Comparison of ENCODE assay signal across 12 mouse cellular contexts in the genomic region with DNA sequence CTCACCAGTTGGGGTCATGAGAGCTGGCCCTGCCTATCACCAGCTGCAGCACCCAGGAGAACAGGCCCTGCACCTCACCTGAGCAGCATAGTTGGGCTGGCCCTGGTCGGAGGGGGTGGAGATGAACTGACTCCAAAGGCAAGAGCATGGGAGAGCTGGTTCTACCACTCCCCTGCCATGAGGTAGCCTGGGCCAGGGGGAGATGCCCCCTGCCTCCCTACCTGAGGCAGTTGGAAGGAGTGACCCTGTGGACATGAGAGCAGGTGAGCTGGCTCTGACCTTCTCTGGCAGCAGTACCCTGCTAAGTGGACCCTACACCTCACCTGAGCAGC. TPM values are rescaled to one million over a fixed set of nuclear protein-coding genes. Genes with fewer than 3 reads are reported as not detected.
DNase-seq lines count a peak whose midpoint lies in the region; ATAC-seq lines count a peak whose summit lies in the region.
"Had no signal": no experiment of that assay in that cellular context is flagged by ENCODE, and none has a peak within 500 bp of the region (broad histone marks: within the 10 kb centered on the region; RNA-seq: fewer than 3 reads in every experiment).

No protein-coding gene starts in this region.

- peak; percentile 29; the same call in 1 of the 2 replicates for ATAC-seq in hindbrain, embryonic 12.5 days (ENCODE audit: low FRiP score)
- no peak for ATAC-seq in neural tube, embryonic 15.5 days (ENCODE audit: low FRiP score)
- peak; percentile 44; the same call in 1 of the 2 replicates for ATAC-seq in limb, embryonic 13.5 days (ENCODE audit: low FRiP score, low read depth)

- H3K36me3 ChIP-seq in hindbrain, embryonic 12.5 days: no peaks in the 10 kb centered on the region
- H3K36me3 ChIP-seq in hindbrain, embryonic 10.5 days: 0 out of 2 replicates have a peak, but pooled peaks cover 8% of the 10 kb centered on the region
- peaks cover 4% of the 10 kb centered on the region; the same call in 1 of the 2 replicates for H3K36me3 ChIP-seq in neural tube, embryonic 15.5 days
- H3K36me3 ChIP-seq in limb, embryonic 13.5 days: no peaks in the 10 kb centered on the region
- H3K36me3 ChIP-seq: forebrain, embryonic 12.5 days had no signal

- H3K27me3 ChIP-seq in hindbrain, embryonic 12.5 days: no peaks in the 10 kb centered on the region
- no peaks in the 10 kb centered on the region for H3K27me3 ChIP-seq in hindbrain, embryonic 10.5 days (ENCODE audit: insufficient read depth, poor library complexity, severe bottlenecking)
- no peaks in the 10 kb centered on the region for H3K27me3 ChIP-seq in neural tube, embryonic 15.5 days (replicated peaks)
- H3K27me3 ChIP-seq in limb, embryonic 13.5 days: no peaks in the 10 kb centered on the region
- H3K27me3 ChIP-seq: CH12.LX; forebrain, embryonic 12.5 days had no signal

- H3K4me2 ChIP-seq in hindbrain, embryonic 12.5 days (replicated peaks): no peak overlapping the region
- H3K4me2 ChIP-seq in neural tube, embryonic 15.5 days: no peak overlapping the region
- H3K4me2 ChIP-seq in limb, embryonic 13.5 days (replicated peaks): no peak overlapping the region
- H3K4me2 ChIP-seq: forebrain, embryonic 12.5 days had no signal

- no peak overlapping the region for H3K27ac ChIP-seq in hindbrain, embryonic 12.5 days
- no peak overlapping the region for H3K27ac ChIP-seq in hindbrain, embryonic 10.5 days
- H3K27ac ChIP-seq in neural tube, embryonic 15.5 days (replicated peaks): no peak overlapping the region
- H3K27ac ChIP-seq in limb, embryonic 13.5 days: no peak overlapping the region
- H3K27ac ChIP-seq: forebrain, embryonic 12.5 days had no signal

- no peaks in the 10 kb centered on the region for H3K9me3 ChIP-seq in hindbrain, embryonic 12.5 days (replicated peaks)
- H3K9me3 ChIP-seq in hindbrain, embryonic 10.5 days: no peaks in the 10 kb centered on the region
- H3K9me3 ChIP-seq in neural tube, embryonic 15.5 days (replicated peaks): no peaks in the 10 kb centered on the region
- no peaks in the 10 kb centered on the region for H3K9me3 ChIP-seq in limb, embryonic 13.5 days
- H3K9me3 ChIP-seq: forebrain, embryonic 12.5 days had no signal

- no peak overlapping the region for H3K9ac ChIP-seq in hindbrain, embryonic 12.5 days
- H3K9ac ChIP-seq in neural tube, embryonic 15.5 days (replicated peaks): no peak overlapping the region
- no peak overlapping the region for H3K9ac ChIP-seq in limb, embryonic 13.5 days
- H3K9ac ChIP-seq: forebrain, embryonic 12.5 days had no signal

- no peak for DNase-seq in hindbrain, embryonic 10.5 days (ENCODE audit: low spot score)
- peak; percentile 9 for DNase-seq in neural tube, embryonic 10.5 days (ENCODE audit: extremely low spot score, low spot score)
- no peak for DNase-seq in right cerebral cortex, adult 18-20 months
- no peak for DNase-seq in adrenal gland, adult 2 months
- DNase-seq: cerebellum, postnatal 36 days; gastrocnemius, postnatal 14 days; layer of hippocampus, adult 9-11 months had no signal

- no peaks in the 10 kb centered on the region for H3K4me1 ChIP-seq in hindbrain, embryonic 12.5 days
- H3K4me1 ChIP-seq in hindbrain, embryonic 10.5 days (replicated peaks): 0 out of 2 replicates have a peak, but pooled peaks cover 3% of the 10 kb centered on the region
- no peaks in the 10 kb centered on the region for H3K4me1 ChIP-seq in neural tube, embryonic 15.5 days
- no peaks in the 10 kb centered on the region for H3K4me1 ChIP-seq in limb, embryonic 13.5 days
- H3K4me1 ChIP-seq: forebrain, embryonic 12.5 days had no signal

- H3K4me3 ChIP-seq in hindbrain, embryonic 12.5 days: no peak overlapping the region
- H3K4me3 ChIP-seq in hindbrain, embryonic 10.5 days: no peak overlapping the region
- H3K4me3 ChIP-seq in neural tube, embryonic 15.5 days (replicated peaks): no peak overlapping the region
- no peak overlapping the region for H3K4me3 ChIP-seq in limb, embryonic 13.5 days
- H3K4me3 ChIP-seq: forebrain, embryonic 12.5 days had no signal

- 100% methylated on average over 1 of the region's 1 CpGs for WGBS in hindbrain, embryonic 12.5 days
- 76% methylated on average over 1 of the region's 1 CpGs for WGBS in hindbrain, embryonic 10.5 days
- 100% methylated on average over 1 of the region's 1 CpGs for WGBS in neural tube, embryonic 15.5 days
- 70% methylated on average over 1 of the region's 1 CpGs for WGBS in limb, embryonic 13.5 days

RNA-seq across cellular contexts. Expression of a gene that starts 19.8 kb away (rescaled TPM):
- polyA plus RNA-seq in hindbrain, embryonic 12.5 days (2016; fragmentation: Nextera tagmentation; extraction: Ambion mirVana): 70.0 and 74.1 TPM in 2 replicates
- 52.4 and 55.4 TPM in 2 replicates for polyA plus RNA-seq in hindbrain, embryonic 10.5 days (2016; fragmentation: Nextera tagmentation; extraction: Ambion mirVana)
- 126 and 148 TPM in 2 replicates for polyA plus RNA-seq in neural tube, embryonic 15.5 days (2015; fragmentation: Nextera tagmentation; extraction: Ambion mirVana)
- 68.1 and 75.6 TPM in 2 replicates for polyA plus RNA-seq in limb, embryonic 13.5 days (2015; fragmentation: Nextera tagmentation; extraction: Ambion mirVana)
- 10 to 100 TPM; 79.2 to 82.0 TPM for total RNA-seq in adrenal gland, adult 2 months (2021)
- polyA plus RNA-seq in adrenal gland, adult 2 months (2012; rRNA removed): 45.5 and 46.9 TPM in 2 replicates

RNA-seq across cellular contexts. Expression of a gene that starts 20.5 kb away (rescaled TPM):
- polyA plus RNA-seq in hindbrain, embryonic 12.5 days (2016; fragmentation: Nextera tagmentation; extraction: Ambion mirVana): 36.5 and 37.5 TPM in 2 replicates
- 67.5 and 69.8 TPM in 2 replicates for polyA plus RNA-seq in hindbrain, embryonic 10.5 days (2016; fragmentation: Nextera tagmentation; extraction: Ambion mirVana)
- polyA plus RNA-seq in neural tube, embryonic 15.5 days (2015; fragmentation: Nextera tagmentation; extraction: Ambion mirVana): 12.8 and 16.1 TPM in 2 replicates
- polyA plus RNA-seq in limb, embryonic 13.5 days (2015; fragmentation: Nextera tagmentation; extraction: Ambion mirVana): 49.7 and 55.3 TPM in 2 replicates
- 1 to 10 TPM; 1.5 to 2.7 TPM for total RNA-seq in adrenal gland, adult 2 months (2021)
- 0.65 and 0.70 TPM in 2 replicates for polyA plus RNA-seq in adrenal gland, adult 2 months (2012; rRNA removed)
